Mouse (Mus musculus) layer of hippocampus, adult 8-10 months (tissue): ENCODE data around the gene Aste1. TPM values are rescaled to one million over a fixed set of nuclear protein-coding genes. Genes with fewer than 3 reads are reported as not detected.

Source experiments
- total RNA-seq, 4 experiments: library from RNA; stranded (reverse); gene quantifications; 2 replicates each; pipeline ENCODE4 v1.2.4; 2022

Aste1 gene
- total RNA-seq, 4 experiments from 2014 or later = 10.2 to 13.8 (median 12.3) TPM

Other genes starting within 250 kb of the Aste1 start
- gene Nek11, start 132 bp downstream of the Aste1 start, total RNA-seq = 1 to 10 TPM; 1.7 to 2.3 (median 1.9) TPM
- 100 to 1,000 TPM; 215 to 254 (median 238) TPM for gene Atp2c1, start 131.9 kb downstream of the Aste1 start, total RNA-seq
- gene Pik3r4, start 247.6 kb downstream of the Aste1 start, total RNA-seq = 10 to 100 TPM; 39.5 to 51.0 (median 45.9) TPM